Mouse (Mus musculus): ENCODE measurements around the gene Wdr12. TPM values are rescaled to one million over a fixed set of nuclear protein-coding genes. Genes with fewer than 3 reads are reported as not detected.
"Not testable (repeated sequence)": the region's sequence is repeated elsewhere in the genome, so short reads cannot be mapped to it uniquely, and the experiment has no call there.

Wdr12 gene
- polyA plus RNA-seq, 1 experiment from 2014 or later: 24.1 TPM

DNA sequence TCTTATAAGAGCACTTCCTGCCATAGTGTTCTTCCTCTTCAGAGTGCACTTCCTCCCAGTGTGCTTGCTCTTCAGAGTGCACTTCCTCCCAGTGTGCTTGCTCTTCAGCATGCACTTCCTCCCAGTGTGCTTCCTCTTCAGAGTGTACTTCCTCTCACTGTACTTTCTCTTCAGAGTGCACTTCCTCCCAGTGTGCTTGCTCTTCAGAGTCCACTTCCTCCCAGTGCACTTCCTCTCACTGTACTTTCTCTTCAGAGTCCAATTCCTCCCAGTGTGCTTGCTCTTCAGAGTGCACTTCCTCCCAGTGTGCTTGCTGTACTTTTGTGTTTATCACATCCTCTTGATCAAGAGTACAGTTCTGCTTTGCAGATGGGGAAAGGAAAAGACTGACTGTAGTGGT lies 27.7 kb downstream of the Wdr12 start:
- H3K4me3 ChIP-seq; ATAC-seq (replicated peaks; ENCODE audit: insufficient number of reproducible peaks, insufficient read depth, low FRiP score, low read depth); H3K4me2 ChIP-seq; H3K36me3 ChIP-seq; H3K27me3 ChIP-seq; H3K4me1 ChIP-seq (replicated peaks); H3K9me3 ChIP-seq (replicated peaks); H3K27ac ChIP-seq; H3K9ac ChIP-seq: not testable (repeated sequence)

DNA sequence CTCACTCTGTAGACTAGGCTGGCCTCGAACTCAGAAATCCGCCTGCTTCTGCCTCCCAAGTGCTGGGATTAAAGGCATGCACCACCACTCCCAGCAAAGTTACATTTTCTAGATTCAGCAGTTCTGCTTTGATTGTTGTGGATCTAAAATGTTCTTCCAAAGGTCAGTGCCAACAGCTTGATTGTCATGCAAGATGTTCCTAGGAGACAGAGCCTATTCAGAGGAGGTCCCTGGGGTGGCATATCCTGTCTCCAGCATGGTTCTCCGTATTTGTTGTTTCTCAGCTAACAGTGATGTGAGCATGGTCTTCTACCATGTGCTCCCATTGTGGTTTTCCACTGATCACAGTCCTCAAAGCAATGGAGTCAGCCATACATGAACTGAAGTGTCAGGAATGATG lies 42.1 kb downstream of the Wdr12 start:
- no peak overlapping the region for H3K27ac ChIP-seq
- WGBS: 86% methylated on average over 3 of the region's 3 CpGs

DNA sequence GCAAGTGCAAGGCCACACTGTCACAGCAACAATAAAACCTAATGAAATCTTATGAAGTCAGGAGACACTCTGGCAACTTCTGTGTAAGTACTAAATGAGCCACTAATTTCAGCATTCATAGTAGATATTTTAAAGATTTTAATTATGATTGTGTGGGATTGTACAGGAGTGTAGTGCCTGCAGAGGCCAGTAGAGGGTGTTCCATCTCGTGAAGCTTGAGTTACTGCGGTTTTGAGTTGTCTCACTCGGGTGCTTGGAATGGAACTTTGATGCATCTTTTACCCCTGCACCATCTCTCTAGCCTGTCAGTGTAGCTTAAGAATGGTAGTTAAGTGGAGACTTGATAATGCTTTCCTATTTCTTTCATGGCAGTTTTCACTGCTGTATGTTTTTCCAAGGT lies 43.8 kb downstream of the Wdr12 start:
- Histone ChIP-seq H3K9me3 (replicated peaks) (no peaks in the 10 kb centered on the region), H3K4me3 (no peak overlapping the region), H3K36me3 (no peaks in the 10 kb centered on the region), H3K4me1 (replicated peaks) (no peaks in the 10 kb centered on the region), H3K27me3 (no peaks in the 10 kb centered on the region), H3K27ac (no peak overlapping the region), H3K4me2 (no peak overlapping the region), H3K9ac (no peak overlapping the region)
- ATAC-seq (replicated peaks; ENCODE audit: insufficient number of reproducible peaks, insufficient read depth, low FRiP score, low read depth): no peak
- 33% methylated on average over 3 of the region's 3 CpGs for WGBS

More for the DNA sequence above, 42.1 kb downstream of the Wdr12 start:
- no peaks in the 10 kb centered on the region for H3K9me3 ChIP-seq (replicated peaks)
- no peak overlapping the region for H3K9ac ChIP-seq
- no peak overlapping the region for H3K4me3 ChIP-seq
- H3K4me1 ChIP-seq (replicated peaks): no peaks in the 10 kb centered on the region
- no peaks in the 10 kb centered on the region for H3K27me3 ChIP-seq
- no peak overlapping the region for H3K4me2 ChIP-seq
- no peak for ATAC-seq (replicated peaks; ENCODE audit: insufficient number of reproducible peaks, insufficient read depth, low FRiP score, low read depth)
- H3K36me3 ChIP-seq: no peaks in the 10 kb centered on the region

DNA sequence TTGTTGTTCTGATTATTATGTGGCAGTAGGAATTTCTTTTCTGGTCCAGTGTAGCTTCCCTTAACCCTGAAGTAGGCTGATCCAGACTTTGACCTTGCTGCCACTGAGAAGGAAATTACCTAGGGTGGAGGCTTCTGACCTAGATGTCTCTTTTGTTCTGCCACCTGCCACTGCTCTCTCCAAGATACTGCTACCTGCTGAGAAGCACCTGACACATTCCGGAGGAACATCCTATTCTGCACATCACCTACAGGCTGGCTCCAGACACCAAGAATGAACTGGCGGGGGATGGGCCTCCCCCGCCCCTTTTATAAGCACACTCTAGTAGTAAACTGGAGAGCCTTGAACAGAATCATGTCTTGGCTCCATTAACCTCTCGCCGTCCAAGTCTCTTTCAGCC lies 51.0 kb downstream of the Wdr12 start:
- WGBS: 86% methylated on average over 5 of the region's 5 CpGs
- not testable (repeated sequence) for H3K9ac ChIP-seq; H3K36me3 ChIP-seq; H3K9me3 ChIP-seq (replicated peaks); H3K27ac ChIP-seq; ATAC-seq (replicated peaks; ENCODE audit: insufficient number of reproducible peaks, insufficient read depth, low FRiP score, low read depth); H3K4me3 ChIP-seq; H3K4me2 ChIP-seq; H3K4me1 ChIP-seq (replicated peaks); H3K27me3 ChIP-seq

DNA sequence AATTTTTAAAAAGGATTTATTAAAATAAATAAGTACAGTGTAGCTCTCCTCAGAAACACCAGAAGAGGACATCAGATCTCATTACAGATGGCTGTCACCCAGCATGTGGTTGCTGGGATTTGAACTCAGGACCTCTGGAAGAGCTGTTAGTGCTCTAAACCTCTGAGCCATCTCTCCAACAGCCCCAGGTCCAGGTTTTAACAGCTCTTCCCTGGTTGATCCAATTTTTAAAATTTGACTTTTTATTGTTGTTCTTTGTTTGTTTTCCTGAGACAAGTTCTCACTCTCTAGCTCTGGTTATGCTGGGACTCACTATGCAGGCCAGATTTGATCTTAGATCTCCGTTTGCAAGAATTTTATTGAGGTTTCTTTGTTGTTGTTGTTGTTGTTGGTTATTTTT lies 53.9 kb downstream of the Wdr12 start:
- no peak overlapping the region for H3K4me3 ChIP-seq
- no peaks in the 10 kb centered on the region for H3K36me3 ChIP-seq
- 86% methylated on average over 1 of the region's 1 CpGs for WGBS

DNA sequence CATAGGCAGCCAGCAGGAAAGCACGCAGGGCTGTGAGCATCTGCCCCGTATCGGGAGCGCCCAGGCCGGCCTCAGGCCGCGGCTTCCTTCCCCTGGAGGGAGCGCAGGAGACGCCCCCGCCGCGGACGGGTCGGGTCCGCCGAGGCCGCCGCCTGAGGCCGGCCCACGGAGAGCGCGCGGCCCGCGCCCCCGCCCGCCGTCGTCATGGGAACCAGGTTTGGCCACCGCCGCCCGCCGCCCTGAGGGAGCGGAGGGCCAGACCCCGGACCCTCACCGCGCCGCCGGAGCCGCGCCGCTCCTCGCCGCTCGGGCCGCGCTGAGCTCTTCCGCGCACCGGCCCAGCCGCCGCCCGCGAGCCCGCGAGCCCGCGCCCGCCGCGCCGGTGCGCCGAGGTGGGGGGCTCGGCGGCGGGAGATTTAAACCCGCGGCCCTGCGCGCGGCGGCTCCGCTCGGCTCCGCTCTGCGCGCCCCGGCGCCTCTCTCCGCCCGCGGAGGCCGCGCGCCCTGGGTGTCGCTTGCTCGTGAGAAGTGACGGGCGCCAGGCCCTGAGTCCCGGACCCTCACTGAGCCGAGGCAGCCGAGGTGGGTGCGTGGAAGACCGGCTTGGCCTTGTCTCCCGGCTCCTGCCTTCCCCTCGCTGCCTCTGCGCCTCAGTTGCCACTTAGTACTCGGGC lies 55.5 kb downstream of the Wdr12 start, which contains the start of gene Ica1l:
Gene Ica1l (minus strand): TSS at position 389 of the 674 bp plus-strand sequence.
- Histone ChIP-seq H3K4me3 (peak within 1 kb of the TSS; percentile 68), H3K27ac (no peak within 1 kb of the TSS), H3K27me3 (peaks cover 14% of the 10 kb centered on the region), H3K4me2 (peak within 1 kb of the TSS; percentile 91), H3K4me1 (replicated peaks) (peaks cover 3% of the 10 kb centered on the region), H3K9ac (peak within 1 kb of the TSS; percentile 67), H3K36me3 (no peaks in the 10 kb centered on the region), H3K9me3 (replicated peaks) (no peaks in the 10 kb centered on the region)
- ATAC-seq (replicated peaks; ENCODE audit: insufficient number of reproducible peaks, insufficient read depth, low FRiP score, low read depth): peak; percentile 66
- WGBS: under 1% methylated on average over 84 of the region's 99 CpGs

More for the DNA sequence above, 53.9 kb downstream of the Wdr12 start:
- Histone ChIP-seq H3K27me3 (peaks cover 14% of the 10 kb centered on the region), H3K9ac (no peak overlapping the region), H3K4me1 (replicated peaks) (peaks cover 3% of the 10 kb centered on the region), H3K27ac (no peak overlapping the region), H3K9me3 (replicated peaks) (no peaks in the 10 kb centered on the region), H3K4me2 (no peak overlapping the region)
- no peak for ATAC-seq (replicated peaks; ENCODE audit: insufficient number of reproducible peaks, insufficient read depth, low FRiP score, low read depth)

DNA sequence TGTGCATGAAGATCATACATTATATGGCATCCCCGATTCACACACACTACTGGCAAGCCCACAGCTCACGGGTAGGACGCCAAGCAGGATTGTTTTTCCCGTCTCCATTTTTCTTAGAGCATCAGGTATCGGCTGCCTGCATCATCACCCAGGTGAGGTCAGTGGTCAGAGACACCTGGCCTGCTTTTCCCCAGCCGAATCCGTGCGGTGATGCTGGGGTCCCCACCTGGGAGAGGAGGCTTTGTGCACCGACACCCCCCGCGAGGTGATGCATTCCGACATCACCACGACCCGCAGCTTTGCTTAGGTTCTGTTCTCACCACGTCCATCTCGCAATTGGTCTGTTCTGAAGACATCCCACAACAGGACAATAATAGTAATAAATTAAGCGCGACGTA lies 56.0 kb downstream of the Wdr12 start:
- Histone ChIP-seq H3K9ac (peak overlapping the region; percentile 67), H3K36me3 (no peaks in the 10 kb centered on the region), H3K4me2 (peak overlapping the region; percentile 91), H3K4me3 (peak overlapping the region; percentile 68), H3K9me3 (replicated peaks) (no peaks in the 10 kb centered on the region), H3K27ac (no peak overlapping the region), H3K27me3 (peaks cover 14% of the 10 kb centered on the region), H3K4me1 (replicated peaks) (peaks cover 3% of the 10 kb centered on the region)
- WGBS: 4% methylated on average over 19 of the region's 19 CpGs
- no peak for ATAC-seq (replicated peaks; ENCODE audit: insufficient number of reproducible peaks, insufficient read depth, low FRiP score, low read depth)

DNA sequence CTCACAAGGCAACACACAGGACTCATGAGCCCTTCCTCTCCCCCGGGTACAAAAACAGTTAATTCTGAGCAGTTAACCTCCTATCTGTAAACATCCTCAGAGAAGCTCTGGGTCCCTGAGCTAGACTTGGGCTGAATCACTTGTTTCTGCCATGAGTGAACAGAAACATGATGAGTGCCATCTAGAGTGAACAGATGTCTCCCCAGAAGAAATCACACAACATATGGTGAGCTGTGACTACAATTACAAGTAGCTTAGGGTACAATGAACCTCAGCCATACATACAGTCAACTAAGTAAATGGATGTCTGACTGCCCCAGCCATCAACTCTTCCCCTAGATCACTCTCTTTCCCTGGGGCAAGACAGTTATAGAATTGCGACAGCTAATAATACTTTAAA lies 63.4 kb downstream of the Wdr12 start:
- H3K4me3 ChIP-seq: no peak overlapping the region
- no peak overlapping the region for H3K4me2 ChIP-seq
- H3K36me3 ChIP-seq: no peaks in the 10 kb centered on the region
- whole genome bisulfite sequencing: 90% methylated on average over 2 of the region's 2 CpGs
- ATAC-seq (replicated peaks; ENCODE audit: insufficient number of reproducible peaks, insufficient read depth, low FRiP score, low read depth): no peak
- H3K27ac ChIP-seq: no peak overlapping the region
- no peaks in the 10 kb centered on the region for H3K9me3 ChIP-seq (replicated peaks)
- no peaks in the 10 kb centered on the region for H3K4me1 ChIP-seq (replicated peaks)
- no peaks in the 10 kb centered on the region for H3K27me3 ChIP-seq
- no peak overlapping the region for H3K9ac ChIP-seq

Other genes starting within 250 kb of the Wdr12 start
- gene Fam117b, start 185.6 kb downstream of the Wdr12 start, polyA plus RNA-seq (2015; fragmentation: Nextera tagmentation; extraction: Ambion mirVana): 3.8 and 4.8 TPM in 2 replicates
- 0.20 and 0.81 TPM in 2 replicates for gene Ica1l, start 55.5 kb downstream of the Wdr12 start, polyA plus RNA-seq (2015; fragmentation: Nextera tagmentation; extraction: Ambion mirVana)
- 4.5 and 4.6 TPM in 2 replicates for gene Carf, start 398 bp downstream of the Wdr12 start, polyA plus RNA-seq (2015; fragmentation: Nextera tagmentation; extraction: Ambion mirVana)
- 6.8 and 6.9 TPM in 2 replicates for gene Nbeal1, start 82.0 kb upstream of the Wdr12 start, polyA plus RNA-seq (2015; fragmentation: Nextera tagmentation; extraction: Ambion mirVana)
- gene Cyp20a1, start 244.7 kb upstream of the Wdr12 start, polyA plus RNA-seq (2015; fragmentation: Nextera tagmentation; extraction: Ambion mirVana): 22.3 and 27.5 TPM in 2 replicates

Measured in heart, embryonic 15.5 days (tissue).